Comparison of ENCODE assay signal across 17 mouse cellular contexts in the genomic region with DNA sequence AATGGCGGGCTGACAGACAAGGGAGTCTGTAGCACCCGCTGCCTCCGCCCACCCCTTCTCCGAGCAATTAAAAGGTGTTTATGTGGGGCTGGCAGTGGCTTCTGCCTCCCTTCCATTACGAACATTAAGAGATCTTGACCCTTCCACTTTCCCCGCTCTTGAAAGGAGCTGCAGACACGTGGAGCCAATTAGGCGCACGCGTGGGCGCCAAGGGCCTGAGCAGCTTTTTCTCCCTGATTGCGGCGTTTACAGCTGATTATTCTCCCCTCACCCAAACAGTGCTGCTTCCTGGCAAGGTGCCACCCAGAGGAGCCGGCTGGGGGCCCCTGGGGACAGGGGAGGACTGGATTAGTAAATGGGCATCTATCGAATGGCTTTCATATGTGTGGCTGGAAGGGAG.
DNase-seq lines count a peak whose midpoint lies in the region; ATAC-seq lines count a peak whose summit lies in the region.
"Had no signal": no experiment of that assay in that cellular context is flagged by ENCODE, and none has a peak within 500 bp of the region (broad histone marks: within the 10 kb centered on the region; RNA-seq: fewer than 3 reads in every experiment).

No protein-coding gene starts in this region.

- no peak overlapping the region for H3K27ac ChIP-seq in hindbrain, embryonic 15.5 days (replicated peaks)
- H3K27ac ChIP-seq in hindbrain, embryonic 11.5 days (ENCODE audit: low read depth, low read length), result no peak overlapping the region
- H3K27ac ChIP-seq in embryonic facial prominence, embryonic 14.5 days (replicated peaks; ENCODE audit: low read depth, low read length), result no peak overlapping the region
- H3K27ac ChIP-seq in limb, embryonic 12.5 days, result no peak overlapping the region
- H3K27ac ChIP-seq: gastrocnemius, adult 2 months had no signal

- 34% methylated on average over 15 of the region's 15 CpGs for WGBS in hindbrain, embryonic 15.5 days
- 62% methylated on average over 15 of the region's 15 CpGs for WGBS in hindbrain, embryonic 11.5 days
- 49% methylated on average over 15 of the region's 15 CpGs for WGBS in embryonic facial prominence, embryonic 14.5 days
- WGBS in limb, embryonic 12.5 days, result 25% methylated on average over 15 of the region's 15 CpGs

- peaks cover 23% of the 10 kb centered on the region for H3K4me1 ChIP-seq in hindbrain, embryonic 15.5 days (replicated peaks)
- peaks cover 5% of the 10 kb centered on the region; the same call in 1 of the 2 replicates for H3K4me1 ChIP-seq in hindbrain, embryonic 11.5 days (replicated peaks; ENCODE audit: control insufficient read depth, insufficient read depth, low read length)
- peaks cover 3% of the 10 kb centered on the region for H3K4me1 ChIP-seq in embryonic facial prominence, embryonic 14.5 days (ENCODE audit: control insufficient read depth, insufficient read depth, low read length)
- peaks cover 20% of the 10 kb centered on the region for H3K4me1 ChIP-seq in limb, embryonic 12.5 days (replicated peaks)

- no peak overlapping the region for H3K9ac ChIP-seq in hindbrain, embryonic 15.5 days
- no peak overlapping the region for H3K9ac ChIP-seq in hindbrain, embryonic 11.5 days (ENCODE audit: low read depth, low read length)
- peak overlapping the region; percentile 6; the same call in 1 of the 2 replicates for H3K9ac ChIP-seq in embryonic facial prominence, embryonic 14.5 days (ENCODE audit: low read depth, low read length)
- H3K9ac ChIP-seq in limb, embryonic 12.5 days (replicated peaks), result no peak overlapping the region

- no peak overlapping the region for H3K4me2 ChIP-seq in hindbrain, embryonic 15.5 days
- H3K4me2 ChIP-seq in hindbrain, embryonic 11.5 days (replicated peaks; ENCODE audit: low read depth, low read length), result no peak overlapping the region
- H3K4me2 ChIP-seq in embryonic facial prominence, embryonic 14.5 days (ENCODE audit: low read depth, low read length), result no peak overlapping the region
- H3K4me2 ChIP-seq in limb, embryonic 12.5 days, result peak overlapping the region; percentile 8
- H3K4me2 ChIP-seq: heart, embryonic 11.5 days had no signal

- H3K4me3 ChIP-seq in hindbrain, embryonic 15.5 days, result no peak overlapping the region
- H3K4me3 ChIP-seq in hindbrain, embryonic 11.5 days (ENCODE audit: low read depth, low read length), result no peak overlapping the region
- H3K4me3 ChIP-seq in embryonic facial prominence, embryonic 14.5 days (ENCODE audit: low read depth, low read length), result no peak overlapping the region
- no peak overlapping the region for H3K4me3 ChIP-seq in limb, embryonic 12.5 days (replicated peaks)
- H3K4me3 ChIP-seq: erythroblast, embryonic 14.5 days; gastrocnemius, adult 2 months had no signal

- no peaks in the 10 kb centered on the region for H3K9me3 ChIP-seq in hindbrain, embryonic 15.5 days
- H3K9me3 ChIP-seq in hindbrain, embryonic 11.5 days (ENCODE audit: control insufficient read depth, low read length), result no peaks in the 10 kb centered on the region
- H3K9me3 ChIP-seq in embryonic facial prominence, embryonic 14.5 days (ENCODE audit: control insufficient read depth, low read length), result no peaks in the 10 kb centered on the region
- H3K9me3 ChIP-seq in limb, embryonic 12.5 days, result no peaks in the 10 kb centered on the region
- H3K9me3 ChIP-seq: G1E had no signal

- ATAC-seq in hindbrain, embryonic 15.5 days (ENCODE audit: low FRiP score, low read depth), result peak; percentile 13; the same call in 1 of the 2 replicates
- no peak for ATAC-seq in hindbrain, embryonic 11.5 days (ENCODE audit: low FRiP score)
- no peak for ATAC-seq in embryonic facial prominence, embryonic 14.5 days (ENCODE audit: low read depth)
- no peak for ATAC-seq in limb, embryonic 12.5 days (ENCODE audit: insufficient number of reproducible peaks, insufficient read depth, low FRiP score, low TSS enrichment, low read depth)
- ATAC-seq in megakaryocyte, adult 5-6 weeks (ENCODE audit: poor library complexity, severe bottlenecking), result no peak
- ATAC-seq: intestine, postnatal 0 days had no signal

- H3K27me3 ChIP-seq in hindbrain, embryonic 15.5 days, result no peaks in the 10 kb centered on the region
- H3K27me3 ChIP-seq in hindbrain, embryonic 11.5 days (ENCODE audit: control insufficient read depth, insufficient read depth, low read length), result no peaks in the 10 kb centered on the region
- H3K27me3 ChIP-seq in embryonic facial prominence, embryonic 14.5 days (replicated peaks; ENCODE audit: control insufficient read depth, insufficient read depth, low read length), result no peaks in the 10 kb centered on the region
- peaks cover 99% of the 10 kb centered on the region for H3K27me3 ChIP-seq in limb, embryonic 12.5 days

- DNase-seq in hindbrain, embryonic 11.5 days (ENCODE audit: low spot score), result no peak
- peak; percentile 28 for DNase-seq in MN1 (ENCODE audit: low spot score)
- DNase-seq in embryonic facial prominence, embryonic 14.5 days (ENCODE audit: low spot score), result no peak
- DNase-seq in urinary bladder, postnatal 36 days (ENCODE audit: low spot score in 2 of 2), result no peak
- no peak for DNase-seq in c-Kit-positive CD71-positive TER-119-positive erythroid progenitor cells, embryonic 14.5 days (ENCODE audit: low spot score)
- DNase-seq: cerebellum, adult 18-20 months; gastrocnemius, adult 2 months; heart, postnatal 4 days; kidney, postnatal 25 days; thymus, adult 18-20 months had no signal

- H3K36me3 ChIP-seq in hindbrain, embryonic 15.5 days, result no peaks in the 10 kb centered on the region
- H3K36me3 ChIP-seq in hindbrain, embryonic 11.5 days (ENCODE audit: control insufficient read depth, insufficient read depth, low read length), result no peaks in the 10 kb centered on the region
- no peaks in the 10 kb centered on the region for H3K36me3 ChIP-seq in embryonic facial prominence, embryonic 14.5 days (ENCODE audit: control insufficient read depth, insufficient read depth, low read length)
- no peaks in the 10 kb centered on the region for H3K36me3 ChIP-seq in limb, embryonic 12.5 days
- H3K36me3 ChIP-seq: G1E had no signal
